Mouse (Mus musculus): ENCODE data around the gene Kif16b.

DNA sequence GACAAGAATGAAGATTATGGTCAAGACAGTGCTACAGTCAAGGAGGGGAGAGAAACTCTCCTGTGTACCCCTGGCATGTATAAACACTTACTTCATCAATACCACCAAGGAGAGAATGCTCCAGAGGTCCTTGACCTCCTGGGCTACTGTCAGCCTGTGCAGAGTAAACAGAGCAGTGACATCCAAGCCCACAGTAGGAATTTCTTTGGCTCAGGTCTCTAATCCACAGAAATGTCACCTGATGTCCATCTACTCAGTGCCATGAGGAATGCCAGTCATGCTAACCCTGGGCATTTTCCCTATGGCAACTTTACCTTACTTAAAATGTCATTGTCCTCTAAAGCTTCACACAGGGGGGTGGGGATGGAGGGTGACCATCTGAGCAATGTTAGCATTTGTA is 281.4 kb downstream of the Kif16b start:
- TF ChIP-seq CTCF (IDR thresholded peaks at IDR 0.05 in 2 of 3, conservative IDR thresholded peaks at IDR 0.05 in 1 of 3; ENCODE audit: control insufficient read depth in 1 of 3, insufficient read depth in 1 of 3, low read depth in 2 of 3, low read length in 3 of 3, poor library complexity in 1 of 3, severe bottlenecking in 1 of 3) (no peak), EP300 (IDR thresholded peaks at IDR 0.05; ENCODE audit: low read depth in 1 of 2, low read length in 2 of 2) (no peak), NRF1 (IDR thresholded peaks at IDR 0.05; ENCODE audit: insufficient read depth, low read depth, low read length, poor library complexity, severe bottlenecking) (no peak), TAL1 (IDR thresholded peaks at IDR 0.05; ENCODE audit: low read length) (no peak), CHD2 (IDR thresholded peaks at IDR 0.05; ENCODE audit: low read length) (no peak), MAZ (IDR thresholded peaks at IDR 0.05; ENCODE audit: low read depth, low read length) (no peak), NELFE (IDR thresholded peaks at IDR 0.05; ENCODE audit: low read depth, low read length) (no peak), POLR2A (IDR thresholded peaks at IDR 0.05; ENCODE audit: control insufficient read depth in 1 of 2, insufficient read depth in 1 of 2, low read depth in 1 of 2, low read length in 2 of 2, poor library complexity in 1 of 2) (no peak), MEF2A (IDR thresholded peaks at IDR 0.05; ENCODE audit: extremely low read depth, insufficient replicate concordance, low read depth, low read length, poor library complexity, severe bottlenecking) (no peak), ZKSCAN1 (IDR thresholded peaks at IDR 0.05; ENCODE audit: low read depth, low read length) (no peak), UBTF (IDR thresholded peaks at IDR 0.05; ENCODE audit: borderline replicate concordance, insufficient read depth, low read depth, low read length) (no peak), BHLHE40 (IDR thresholded peaks at IDR 0.05; ENCODE audit: borderline replicate concordance, low read depth, low read length) (no peak), ZNF384 (IDR thresholded peaks at IDR 0.05; ENCODE audit: low read depth, low read length) (no peak), SIN3A (IDR thresholded peaks at IDR 0.05; ENCODE audit: low read length) (no peak)
